Mouse (Mus musculus): ENCODE data around the gene Zdhhc20.

DNA sequence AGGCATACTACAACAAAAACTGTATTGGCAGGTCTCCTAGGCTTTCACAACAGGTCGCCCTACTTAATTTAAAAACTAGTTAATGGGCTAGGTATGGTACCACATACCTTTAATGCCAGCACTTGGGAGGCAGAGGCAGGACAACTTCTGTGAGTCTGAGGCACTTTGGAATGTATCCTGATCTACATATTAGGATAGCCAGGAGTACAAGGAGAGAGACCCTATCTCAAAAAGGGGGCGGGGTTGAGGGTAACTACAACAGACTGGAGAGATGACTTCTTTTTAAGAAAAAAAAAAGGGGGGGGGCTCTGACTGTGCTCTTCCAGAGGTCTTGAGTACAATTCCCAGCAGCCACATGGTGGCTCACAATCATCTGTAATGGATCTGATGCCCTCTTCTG, 41.4 kb downstream of the Zdhhc20 start:
- TF ChIP-seq CTCF (IDR thresholded peaks at IDR 0.05), result no peak
- no peak for TF ChIP-seq EP300 (IDR thresholded peaks at IDR 0.05)
